In the genomic region with DNA sequence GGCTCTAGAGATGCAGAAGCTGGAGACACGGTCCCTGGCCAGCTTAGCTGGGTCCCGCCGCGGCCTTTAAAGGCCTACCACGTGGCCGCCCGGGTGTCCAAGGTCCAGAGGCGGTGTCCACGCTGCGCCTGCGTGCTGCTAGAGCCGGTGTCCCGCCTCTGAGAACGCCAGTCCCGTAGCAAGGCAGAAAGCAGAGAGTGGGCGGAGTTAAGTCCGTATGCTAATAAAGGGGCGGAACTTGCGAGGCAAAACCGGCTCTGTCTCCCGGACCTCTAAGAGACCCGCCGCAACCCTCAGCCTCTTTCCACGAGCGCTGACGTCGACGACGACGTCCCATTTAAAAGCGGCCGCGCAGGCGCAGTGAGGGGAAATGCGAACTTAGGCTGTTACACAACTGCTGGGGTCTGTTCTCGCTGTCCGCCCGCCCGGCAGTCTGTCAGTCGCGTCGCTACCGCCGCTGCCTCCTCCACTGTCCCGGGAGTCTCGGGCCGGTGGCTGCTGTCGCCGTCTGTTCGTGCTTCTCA, we compare ENCODE assay signal across 8 mouse cellular contexts. TPM values are rescaled to one million over a fixed set of nuclear protein-coding genes. Genes with fewer than 3 reads are reported as not detected.
DNase-seq lines count a peak whose midpoint lies in the region; ATAC-seq lines count a peak whose summit lies in the region.

A gene (plus strand): TSS at position 275 of the 524 bp plus-strand sequence.

- no peaks in the 10 kb centered on the region for H3K9me3 ChIP-seq in hindbrain, embryonic 12.5 days (replicated peaks)

- H3K9ac ChIP-seq in hindbrain, embryonic 12.5 days, result peak within 1 kb of the TSS; percentile 100

- peak within 1 kb of the TSS; percentile 61 for H3K4me2 ChIP-seq in hindbrain, embryonic 12.5 days (replicated peaks)

- peak; percentile 98 for ATAC-seq in hindbrain, embryonic 12.5 days (ENCODE audit: low FRiP score)

- whole genome bisulfite sequencing in hindbrain, embryonic 12.5 days, result under 1% methylated on average over 46 of the region's 50 CpGs

- H3K4me1 ChIP-seq in hindbrain, embryonic 12.5 days, result peaks cover 19% of the 10 kb centered on the region

- H3K36me3 ChIP-seq in hindbrain, embryonic 12.5 days, result no peaks in the 10 kb centered on the region

- H3K4me3 ChIP-seq in hindbrain, embryonic 12.5 days, result peak within 1 kb of the TSS; percentile 100

- no peaks in the 10 kb centered on the region for H3K27me3 ChIP-seq in hindbrain, embryonic 12.5 days

- H3K27ac ChIP-seq in hindbrain, embryonic 12.5 days, result peak within 1 kb of the TSS; percentile 99

- peak; percentile 100 for DNase-seq in NIH3T3 (ENCODE audit: low read depth)
- DNase-seq in cerebellum, postnatal 10 days, result peak; percentile 99
- DNase-seq in frontal cortex, postnatal 10 days (ENCODE audit: low spot score in 2 of 2), result peak; percentile 97 to 98
- peak; percentile 98 to 99 for DNase-seq in layer of hippocampus, postnatal 14 days (ENCODE audit: low spot score in 2 of 2)
- DNase-seq in lung, postnatal 14 days, result peak; percentile 100
- DNase-seq in retina, adult 2 months (ENCODE audit: low read depth, low spot score), result peak; percentile 98
- DNase-seq in thymus, postnatal 36 days, result peak; percentile 98

RNA-seq across cellular contexts. Expression of the gene that starts here (rescaled TPM):
- 114 and 122 TPM in 2 replicates for polyA plus RNA-seq in hindbrain, embryonic 12.5 days (2016; fragmentation: Nextera tagmentation; extraction: Ambion mirVana)
- total RNA-seq in layer of hippocampus, postnatal 14 days (2021), result 10 to 100 TPM; 80.3 to 88.0 TPM

Comparison
In these comparisons a context has a peak if more than half of its experiments do, and no peak if none do; other contexts are left out.
1. Peak in every context shown above with its lines: DNase-seq, ATAC-seq, H3K4me3 ChIP-seq and H3K27ac ChIP-seq.